Mouse (Mus musculus): ENCODE data around the gene Suds3.

The Suds3 gene

DNA sequence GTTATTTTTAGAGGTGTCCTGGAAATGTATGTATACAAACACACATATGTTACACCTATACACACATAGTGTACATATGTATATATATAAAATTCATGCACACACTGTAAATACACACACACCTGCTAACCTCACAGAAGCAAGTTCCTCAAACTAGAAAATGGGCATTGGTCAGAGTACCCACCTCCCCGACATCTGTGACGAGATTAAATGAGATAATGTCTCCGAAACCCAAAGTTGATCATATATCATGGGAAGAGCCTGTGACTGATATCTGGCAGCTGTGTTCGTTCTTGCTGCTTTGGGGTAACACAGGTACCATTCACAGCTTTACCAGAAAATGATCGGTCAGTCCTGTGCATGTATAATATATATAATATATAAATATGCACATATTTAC lies 20.7 kb upstream of the Suds3 start:
- in situ Hi-C loops (cut with MboI): no loop called here

GRCm38 (mm10) chr5:117135869-117136268 lies 20.0 kb upstream of the Suds3 start:
- in situ Hi-C loops (cut with MboI): no loop called here

DNA sequence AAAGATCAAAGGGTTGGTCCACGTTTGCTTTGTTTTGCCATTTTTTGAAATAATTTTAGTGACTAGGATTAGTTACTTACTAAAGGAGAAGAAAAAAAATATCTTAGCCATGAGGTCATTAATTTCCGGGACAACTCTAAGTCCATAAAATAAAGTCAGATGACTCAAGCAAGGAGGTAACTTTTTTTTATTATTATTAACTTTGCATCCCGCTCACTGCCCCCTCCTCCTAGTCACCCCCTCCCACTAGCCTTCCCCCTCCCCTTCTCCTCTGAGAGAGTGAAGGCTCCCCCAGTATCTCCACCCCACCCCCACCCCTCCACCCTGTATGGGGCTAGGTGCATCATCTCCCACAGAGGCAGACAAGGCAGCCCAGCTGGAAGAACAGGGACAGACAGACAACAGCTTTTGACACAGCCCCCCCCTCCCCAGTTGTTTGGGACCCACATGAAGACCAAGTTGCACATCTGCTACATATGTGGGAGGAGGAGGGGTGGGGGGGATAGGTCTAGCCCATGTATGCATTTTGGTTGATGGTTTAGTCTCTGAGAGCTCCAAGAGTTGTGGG lies 19.1 kb upstream of the Suds3 start:
- in situ Hi-C loops (cut with MboI): no loop called here

DNA sequence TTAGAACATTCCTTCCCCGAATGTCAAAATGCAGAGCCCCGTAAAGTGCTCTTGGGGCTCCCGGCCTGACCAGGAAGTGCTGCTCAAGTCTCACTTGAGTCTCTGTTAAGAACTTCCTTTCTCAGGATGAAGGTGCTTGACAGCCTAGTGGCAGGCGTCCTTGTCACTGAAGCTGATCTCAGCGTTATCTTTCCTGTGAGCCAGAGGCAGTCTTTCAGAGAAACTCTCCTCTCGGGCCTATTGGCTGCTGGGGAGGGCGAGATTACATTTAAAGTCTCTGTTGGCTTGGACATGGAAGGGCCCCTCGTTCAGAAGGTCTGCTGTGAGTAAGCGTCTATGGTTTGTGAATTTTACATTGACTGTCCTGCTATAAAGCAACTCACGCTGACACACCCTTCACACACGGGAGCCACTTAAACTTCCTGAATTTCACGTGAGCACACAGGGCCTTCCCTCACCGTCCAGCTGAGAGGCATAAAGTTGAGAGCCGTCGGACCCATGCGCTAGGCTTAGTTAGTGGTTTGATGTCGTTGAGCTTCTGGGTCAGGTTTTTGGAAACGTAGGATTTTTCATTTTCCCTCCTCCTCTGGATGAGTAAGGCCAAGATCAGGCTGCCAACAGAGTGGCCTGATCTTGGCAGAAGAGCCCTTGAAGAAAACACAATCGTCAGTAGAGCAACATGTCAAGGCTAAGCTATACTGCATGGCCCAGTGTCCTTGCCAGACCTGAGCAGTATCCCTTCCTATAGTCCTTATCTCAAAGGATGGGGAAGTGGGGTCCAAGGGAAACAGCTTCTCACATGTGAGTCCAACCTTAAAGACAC lies 18.4 kb upstream of the Suds3 start:
- in situ Hi-C loops (cut with MboI): no loop called here

GRCm38 (mm10) chr5:117133446-117134065 lies 17.6 kb upstream of the Suds3 start:
- in situ Hi-C loops (cut with MboI): no loop called here

GRCm38 (mm10) chr5:117130726-117131125 lies 14.8 kb upstream of the Suds3 start:
- in situ Hi-C loops (cut with MboI): no loop called here

DNA sequence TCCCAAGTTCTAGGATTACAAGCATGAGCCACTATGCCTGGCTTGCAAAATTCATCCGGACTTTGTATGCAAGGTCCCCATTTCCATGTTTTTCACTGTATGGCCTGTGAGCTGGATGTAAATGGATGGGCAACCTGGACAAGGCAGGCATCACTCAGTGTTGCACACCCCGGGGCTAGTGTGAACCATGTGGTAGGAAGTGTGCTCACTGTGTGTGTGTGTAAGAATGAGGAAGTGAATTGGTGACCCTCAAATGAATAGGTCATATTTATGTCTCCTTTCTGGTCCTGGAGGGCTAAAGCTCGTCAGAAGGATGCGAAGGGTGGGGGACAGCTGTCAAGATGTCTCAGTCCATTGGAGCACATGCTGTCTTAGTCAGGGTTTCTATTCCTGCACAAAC lies 11.1 kb upstream of the Suds3 start:
- in situ Hi-C loops (cut with MboI): no loop called here

GRCm38 (mm10) chr5:117125482-117126346 lies 9.8 kb upstream of the Suds3 start:
- in situ Hi-C loops (cut with MboI): no loop called here

DNA sequence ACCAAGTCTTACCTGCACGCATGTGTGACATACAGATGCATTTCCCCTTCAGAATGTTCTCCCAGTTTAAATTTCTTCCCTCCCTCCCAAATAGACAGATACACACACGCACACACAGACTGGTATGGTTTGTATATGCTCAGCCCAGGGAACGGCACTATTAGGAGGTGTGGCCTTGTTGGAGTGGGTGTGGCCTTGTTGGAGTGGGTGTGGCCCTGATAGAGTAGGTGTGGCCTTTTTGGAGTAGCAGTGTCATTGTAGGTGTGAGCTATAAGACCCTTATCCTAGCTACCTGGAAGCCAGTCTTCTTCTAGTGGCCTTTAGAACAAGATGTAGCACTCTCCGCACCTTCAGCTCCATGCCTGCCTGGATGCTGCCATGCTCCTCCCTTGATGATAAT lies 7.9 kb upstream of the Suds3 start:
- in situ Hi-C loops (cut with MboI): no loop called here

DNA sequence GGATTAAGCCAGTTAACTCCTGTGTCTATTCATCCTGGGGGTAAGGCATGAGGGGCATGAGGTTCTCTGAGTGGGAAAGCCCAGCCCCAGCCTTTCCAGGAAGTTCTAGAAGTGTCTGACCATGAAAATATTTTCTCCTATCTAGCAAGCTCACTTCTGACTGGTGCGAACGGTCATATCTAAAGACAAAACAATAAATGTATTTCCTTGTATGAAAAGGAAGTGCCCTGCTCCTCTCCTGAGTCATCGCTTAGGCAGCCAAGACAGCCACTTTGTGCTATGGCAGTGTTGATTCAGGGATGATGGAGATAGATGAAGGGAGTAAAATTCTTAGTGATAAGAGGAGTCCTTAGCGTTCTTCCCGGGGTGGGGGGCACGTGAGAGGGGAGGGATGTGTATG lies 7.2 kb upstream of the Suds3 start:
- in situ Hi-C loops (cut with MboI): no loop called here

DNA sequence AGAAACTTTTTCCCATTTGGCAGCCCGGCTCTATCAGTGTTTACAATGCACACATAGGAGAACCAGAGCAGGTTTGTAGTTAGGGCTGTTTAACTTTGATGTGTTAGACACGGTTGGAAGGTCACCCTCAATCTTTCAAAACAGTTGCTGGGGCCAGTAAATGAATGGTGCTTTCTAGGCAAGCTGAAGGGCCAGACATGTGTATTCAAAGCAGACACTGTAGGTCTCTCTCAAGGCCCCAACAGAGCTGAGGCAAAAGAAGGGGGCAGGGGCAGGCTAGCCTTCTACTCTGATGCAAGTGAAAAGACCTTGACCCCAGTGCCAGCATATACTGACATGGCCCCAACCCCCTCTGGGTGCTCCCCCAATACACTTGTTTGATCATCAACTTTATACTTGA lies 5.7 kb upstream of the Suds3 start:
- in situ Hi-C loops (cut with MboI): no loop called here

GRCm38 (mm10) chr5:117120489-117121466 lies 4.9 kb upstream of the Suds3 start:
- in situ Hi-C loops (cut with MboI): no loop called here

DNA sequence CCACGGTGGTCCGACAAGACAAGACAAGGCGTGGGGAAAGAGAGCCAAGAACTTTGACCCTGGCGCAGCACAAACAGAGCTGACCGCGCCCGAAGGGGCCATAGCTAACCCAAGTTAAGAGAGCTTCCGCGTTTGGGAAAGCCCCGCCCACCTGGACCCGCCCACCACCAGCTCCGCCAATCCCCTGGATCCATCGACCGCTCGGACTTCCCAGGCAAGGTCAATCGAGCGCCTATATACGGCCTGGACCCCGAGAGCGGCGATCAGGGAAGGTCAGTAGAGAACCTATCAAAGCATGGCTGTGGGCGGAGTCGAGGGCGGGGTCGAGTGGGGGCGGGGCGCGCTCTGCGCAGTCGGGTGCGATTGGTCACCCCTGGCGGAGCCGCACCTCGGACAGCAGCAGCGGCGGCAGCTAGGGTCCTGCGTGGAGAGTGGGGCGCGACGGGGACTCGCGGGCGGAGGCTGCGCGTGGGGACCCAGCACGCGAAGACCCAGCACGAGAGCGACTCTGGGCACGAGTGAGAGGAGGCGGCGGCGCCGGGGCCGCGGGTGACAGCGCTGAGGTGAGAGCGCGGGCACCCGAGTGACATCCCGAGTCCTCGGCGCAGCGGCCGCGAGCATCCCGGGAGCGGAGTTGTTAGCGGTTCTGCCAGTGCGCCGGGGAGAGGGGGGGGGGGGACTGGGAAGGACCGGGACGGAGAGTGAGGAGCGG lies 4.0 kb upstream of the Suds3 start, which contains the start of gene Taok3:
Taok3 (plus strand) TSS at position 353 of the 712 bp plus-strand sequence.
- in situ Hi-C loops (cut with MboI): loop anchor here (5.0 to 10.0 kb wide), 2 partner anchors 42 to 165 kb away; partner anchors contain the start of gene Pebp1

DNA sequence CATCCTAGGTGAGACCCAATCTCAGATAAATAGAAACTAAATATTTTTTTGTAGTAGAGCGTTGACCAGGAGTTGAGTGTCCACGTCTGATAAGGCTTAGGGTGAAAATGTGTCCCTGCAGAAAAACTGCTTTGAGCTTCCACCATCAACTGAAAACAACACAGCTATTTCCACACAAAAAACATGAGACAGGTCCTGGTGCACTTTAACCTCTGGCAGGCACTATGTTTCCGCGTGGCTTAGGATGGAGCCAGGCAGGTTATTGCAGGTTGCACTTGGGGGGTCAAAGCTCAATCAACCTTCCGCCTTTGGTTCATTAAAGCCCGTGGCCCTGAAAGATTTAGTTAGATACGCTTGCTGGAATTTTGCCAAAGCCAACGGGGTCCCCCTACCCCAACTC lies 2.9 kb upstream of the Suds3 start:
- in situ Hi-C loops (cut with MboI): loop anchor here (5.0 to 10.0 kb wide), 2 partner anchors 43 to 166 kb away; partner anchors contain the start of gene Pebp1

DNA sequence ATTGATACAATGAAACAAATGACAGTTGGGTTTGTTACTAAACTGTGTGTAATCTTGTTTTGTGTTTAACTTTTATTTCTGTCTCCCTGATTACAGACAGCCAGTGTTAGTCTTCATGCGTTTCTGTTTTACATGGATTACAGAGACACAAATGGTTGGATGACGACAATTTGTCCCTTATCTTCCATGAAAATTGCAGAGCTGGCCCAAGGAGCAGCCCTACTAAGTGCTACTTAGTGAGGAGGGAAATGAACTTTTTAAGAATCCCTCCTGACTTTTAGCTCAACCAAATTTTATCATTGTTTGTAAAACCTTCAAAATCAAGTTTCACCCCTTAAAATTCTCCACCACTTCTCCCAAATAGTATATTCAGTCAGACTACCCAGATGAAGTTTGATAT lies 2.3 kb upstream of the Suds3 start:
- in situ Hi-C loops (cut with MboI): loop anchor here (5.0 to 10.0 kb wide), 2 partner anchors 44 to 167 kb away; partner anchors contain the start of gene Pebp1

DNA sequence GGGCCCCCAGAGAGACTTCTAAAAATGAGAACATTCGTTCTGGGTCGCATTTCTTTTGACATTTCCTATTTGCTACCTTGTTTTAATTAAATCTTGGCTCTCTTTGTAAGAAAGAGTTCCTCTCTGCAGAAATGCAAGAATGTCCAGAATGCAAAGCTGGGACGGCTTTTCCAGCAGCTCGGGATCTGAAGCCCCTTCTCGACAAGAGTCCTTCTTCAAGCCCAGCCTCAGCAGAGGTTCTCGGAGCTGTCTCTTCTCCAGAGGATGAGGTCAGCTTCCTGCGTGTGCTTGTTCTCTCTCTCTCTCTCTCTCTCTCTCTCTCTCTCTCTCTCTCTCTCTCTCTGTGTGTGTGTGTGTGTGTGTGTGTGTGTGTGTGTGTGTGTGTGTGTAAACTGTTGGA lies 1.8 kb upstream of the Suds3 start:
- in situ Hi-C loops (cut with MboI): loop anchor here (5.0 to 10.0 kb wide), 2 partner anchors 45 to 167 kb away; partner anchors contain the start of gene Pebp1

DNA sequence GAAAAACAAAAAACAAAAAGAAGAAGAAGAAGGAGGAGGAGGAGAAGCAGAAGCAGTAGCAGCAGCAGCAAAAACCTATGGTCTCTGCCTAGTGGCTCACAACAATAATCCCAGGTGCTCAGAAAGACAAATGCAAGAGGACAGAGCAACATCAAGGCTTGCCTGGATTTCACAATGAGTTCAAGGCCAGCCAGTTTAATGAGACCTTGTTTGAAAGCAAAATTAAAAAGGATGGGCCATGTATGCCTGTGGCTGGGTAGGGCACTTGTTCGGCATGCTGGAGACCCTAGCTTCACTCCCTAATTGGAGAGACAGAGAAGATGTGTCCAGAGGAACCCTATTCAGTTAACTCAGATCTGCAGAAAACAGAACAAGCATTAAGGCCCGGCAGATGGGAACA lies 1.3 kb upstream of the Suds3 start:
- in situ Hi-C loops (cut with MboI): loop anchor here (5.0 to 10.0 kb wide), 2 partner anchors 45 to 168 kb away; partner anchors contain the start of gene Pebp1

GRCm38 (mm10) chr5:117116660-117117059 lies 747 bp upstream of the Suds3 start:
- in situ Hi-C loops (cut with MboI): loop anchor here (5.0 to 10.0 kb wide), 2 partner anchors 46 to 168 kb away; partner anchors contain the start of gene Pebp1

GRCm38 (mm10) chr5:117115193-117115767 lies 633 bp downstream of the Suds3 start:
- in situ Hi-C loops (cut with MboI): loop anchor here (5.0 to 10.0 kb wide), 2 partner anchors 47 to 170 kb away; partner anchors contain the start of gene Pebp1

Data from mature B cell (primary cell).